Mouse (Mus musculus): ENCODE data around the gene Zbtb16.

Gene Zbtb16

DNA sequence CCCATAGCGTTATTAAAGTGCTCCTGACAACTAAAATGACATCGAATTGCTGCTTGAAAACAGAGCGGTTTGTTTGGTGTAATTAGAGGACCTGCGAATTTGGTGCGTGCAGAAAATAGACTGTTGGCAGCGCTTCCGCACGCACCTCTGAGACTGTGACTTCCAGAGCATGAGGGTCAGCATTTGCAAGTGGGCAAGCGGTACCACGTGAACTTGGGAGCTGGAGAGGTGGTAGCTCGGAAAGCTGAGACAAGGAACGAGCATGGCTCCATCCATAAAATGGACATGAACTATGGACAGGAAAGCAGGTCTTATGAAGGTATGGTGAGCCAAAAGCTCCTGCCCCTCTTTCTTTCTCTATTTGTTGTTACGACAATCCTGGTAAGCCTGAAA lies 107.3 kb downstream of the Zbtb16 start:
- DNase-seq (ENCODE audit: low spot score): no peak

DNA sequence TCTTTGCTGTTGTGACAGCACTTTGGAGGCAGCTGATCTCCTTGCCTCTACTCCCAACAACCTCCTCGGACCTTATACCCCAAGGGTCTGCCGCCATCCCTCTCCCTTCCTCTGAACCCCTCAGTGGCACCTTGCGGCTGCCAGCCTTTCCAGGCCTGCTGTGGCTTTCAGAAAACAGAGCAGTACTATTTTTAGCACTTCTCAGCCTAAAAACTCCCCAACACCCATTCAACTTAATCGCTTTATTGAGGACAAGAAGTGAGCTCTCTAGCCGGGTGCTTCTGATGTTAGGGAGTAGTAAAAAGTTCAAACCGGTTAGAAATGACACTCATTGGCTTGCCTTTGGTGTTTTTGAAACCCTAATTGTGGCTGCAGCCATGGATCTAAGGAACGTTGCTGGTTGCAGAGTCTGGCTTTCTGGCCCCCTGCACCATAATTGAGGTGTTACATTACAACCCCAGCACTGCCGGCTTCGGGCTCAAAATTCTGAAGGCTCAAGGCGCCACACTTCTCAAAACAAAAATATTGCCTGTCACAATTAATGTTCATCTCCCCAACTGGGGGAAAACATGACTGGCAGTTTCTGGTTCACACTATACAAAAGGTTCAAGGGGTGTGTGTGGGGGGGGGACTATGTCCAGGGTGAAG lies 107.8 kb downstream of the Zbtb16 start:
- DNase-seq (ENCODE audit: low spot score): no peak

DNA sequence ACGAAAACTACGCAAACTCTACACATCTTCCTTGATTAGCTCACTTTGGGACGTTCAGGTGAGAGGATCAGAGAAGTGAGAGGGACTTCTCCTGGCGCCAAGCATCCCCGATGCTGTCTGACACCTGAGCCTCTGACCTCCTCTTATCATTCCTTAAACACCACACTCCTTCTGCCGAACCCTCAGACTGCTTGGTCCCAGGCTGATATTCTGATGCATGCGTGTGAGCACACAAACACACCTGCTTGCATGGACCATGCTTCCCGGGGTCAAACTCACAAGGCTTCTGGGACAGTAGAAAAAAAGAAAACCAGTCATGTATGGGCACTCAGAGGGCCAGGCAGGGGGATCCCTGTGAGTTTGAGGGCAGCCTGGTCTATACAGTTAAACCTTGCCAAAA lies 109.7 kb downstream of the Zbtb16 start:
- DNase-seq (ENCODE audit: low spot score): no peak

DNA sequence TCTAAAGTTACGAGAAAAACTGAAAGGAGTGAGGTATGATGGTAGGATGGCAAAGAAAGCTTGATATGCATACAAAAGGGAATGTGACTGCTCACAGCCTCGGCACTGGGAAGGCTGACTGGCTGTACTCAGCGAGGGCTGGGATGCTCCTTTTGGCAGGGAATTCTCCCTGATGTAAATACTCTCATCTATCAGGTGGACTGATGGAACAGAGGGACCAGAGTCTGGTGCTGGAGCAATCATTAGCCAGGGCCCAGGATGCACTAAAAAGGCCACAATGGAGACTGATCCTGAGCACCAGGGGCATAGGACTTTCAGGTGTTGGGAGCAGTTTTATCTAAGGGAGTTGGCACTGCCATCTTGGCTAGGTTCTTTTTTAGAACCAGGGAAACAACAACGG lies 110.1 kb downstream of the Zbtb16 start:
- DNase-seq (ENCODE audit: low spot score): no peak

DNA sequence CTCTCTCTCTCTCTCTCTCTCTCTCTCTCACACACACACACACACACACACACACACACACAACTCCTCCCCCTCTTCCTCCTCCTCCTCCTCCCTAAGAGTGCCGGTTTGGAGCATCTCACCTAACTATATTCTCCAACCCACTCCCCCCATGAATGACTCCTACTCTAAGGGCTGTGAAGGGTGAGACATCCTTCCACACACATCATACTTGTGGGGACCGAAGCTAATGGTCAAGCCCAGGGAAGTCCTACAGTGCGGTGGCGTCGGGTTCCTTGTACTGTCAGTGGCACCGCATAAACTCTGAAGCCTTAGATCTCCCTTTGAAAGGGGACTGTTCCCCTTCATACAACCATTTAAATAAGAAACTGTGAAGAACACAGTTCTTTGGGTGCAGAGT lies 110.9 kb downstream of the Zbtb16 start:
- no peak for DNase-seq (ENCODE audit: low spot score)

DNA sequence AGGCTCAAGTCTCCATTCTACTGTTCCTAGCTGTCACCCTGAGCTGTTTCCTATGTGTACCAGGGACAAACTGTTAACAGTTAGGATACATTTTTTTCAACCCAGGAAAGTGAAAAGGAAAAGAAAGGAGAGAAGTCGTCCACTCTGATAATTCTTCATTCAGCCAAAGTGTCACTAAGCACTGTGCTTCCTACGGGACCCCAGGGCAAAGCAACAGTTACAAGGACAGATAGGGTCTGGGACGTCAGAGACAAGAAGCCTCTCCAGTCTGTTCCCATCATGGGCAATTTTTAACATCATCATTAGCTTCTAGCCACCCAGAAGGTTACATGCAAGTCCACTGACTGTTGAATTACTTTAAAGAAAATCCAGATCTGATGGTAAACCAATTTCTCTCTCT lies 111.3 kb downstream of the Zbtb16 start:
- no peak for DNase-seq (ENCODE audit: low spot score)

DNA sequence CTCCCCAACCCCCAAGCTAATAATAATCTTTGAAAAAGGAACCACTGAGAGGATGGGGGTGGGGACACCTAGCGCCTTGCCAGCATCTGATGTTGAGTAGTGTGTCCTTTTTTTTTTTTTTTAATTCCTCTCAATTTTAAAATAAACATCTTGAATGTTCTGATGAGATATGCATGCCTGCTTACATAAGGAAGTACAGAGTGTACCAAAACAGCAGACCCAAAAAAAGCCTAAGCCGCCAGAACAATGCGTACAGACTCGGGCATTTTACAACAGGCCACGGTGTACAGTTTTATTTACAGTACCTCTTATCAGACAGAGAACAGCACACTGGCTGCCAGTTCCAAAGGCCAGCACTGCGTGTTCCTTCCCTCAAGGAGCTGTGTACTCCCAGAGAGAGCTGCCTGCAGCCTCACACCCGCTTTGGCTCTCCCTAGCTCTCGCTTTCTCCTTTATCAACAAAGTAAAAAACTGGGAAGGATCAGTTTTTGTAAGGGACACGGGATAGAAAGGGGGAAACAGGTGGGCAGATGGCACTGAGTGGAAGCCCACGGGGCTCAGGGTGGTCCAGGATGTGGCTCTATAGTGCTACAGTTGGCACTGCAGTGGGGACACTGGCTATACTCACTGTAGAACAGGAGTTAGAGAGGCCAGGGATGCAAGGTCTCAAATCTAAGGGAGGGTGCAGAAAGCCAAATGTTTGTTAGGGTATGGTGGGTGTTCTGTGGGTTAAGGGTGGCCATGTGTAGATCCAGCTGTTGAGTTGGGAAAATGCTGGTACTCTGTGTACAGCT lies 112.3 kb downstream of the Zbtb16 start:
- peak; percentile 69 for DNase-seq (ENCODE audit: low spot score)

DNA sequence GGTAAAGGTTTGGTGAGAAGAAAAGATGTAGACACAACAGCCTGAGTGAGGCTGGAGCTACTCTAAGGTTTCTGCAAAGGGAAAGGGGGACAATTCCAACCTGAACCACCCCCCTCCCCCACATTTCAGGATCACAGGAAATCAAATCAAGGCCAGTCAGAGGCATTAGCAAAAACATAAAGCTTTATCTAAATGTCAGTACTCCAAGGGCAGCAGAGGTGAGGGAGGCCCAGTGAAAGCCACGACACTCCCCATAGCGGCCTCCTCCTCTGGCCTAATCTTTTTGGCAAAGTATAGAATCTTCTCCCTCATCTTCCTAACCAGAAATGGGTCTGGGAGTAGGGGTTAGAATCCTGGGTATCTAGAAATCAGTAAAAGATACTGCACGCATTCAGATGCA lies 113.0 kb downstream of the Zbtb16 start:
- DNase-seq (ENCODE audit: low spot score): no peak

DNA sequence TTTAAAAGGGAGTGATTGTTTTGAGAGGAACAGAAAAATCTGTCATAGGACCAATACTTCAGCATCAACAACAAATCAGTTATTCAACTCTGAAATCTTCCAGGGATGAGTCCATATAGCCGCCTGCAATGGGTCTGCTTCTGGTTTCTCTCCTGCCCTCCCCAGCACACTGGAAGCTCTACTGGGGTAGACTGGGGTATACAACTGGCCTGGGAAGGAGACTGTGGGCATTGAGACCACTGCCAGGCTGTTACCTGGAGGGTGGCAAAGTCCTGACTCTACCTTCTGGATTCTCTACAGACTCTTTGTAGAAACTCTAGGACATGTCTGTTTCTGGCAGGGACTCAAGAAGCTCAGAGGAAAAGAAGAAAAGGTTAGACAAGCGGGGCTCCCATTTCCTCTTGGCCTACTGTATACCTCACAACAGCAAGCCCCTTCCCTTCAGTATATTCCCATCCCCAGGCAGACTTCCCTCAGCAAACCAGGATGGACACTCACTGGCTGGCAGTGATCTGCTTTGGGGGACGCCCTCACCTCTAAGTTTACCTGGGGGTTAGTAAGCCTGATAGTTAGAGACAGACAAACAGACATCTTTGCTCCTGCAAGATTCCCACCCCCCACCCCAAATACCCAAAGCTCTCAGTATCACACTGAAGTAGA lies 113.6 kb downstream of the Zbtb16 start:
- no peak for DNase-seq (ENCODE audit: low spot score)

DNA sequence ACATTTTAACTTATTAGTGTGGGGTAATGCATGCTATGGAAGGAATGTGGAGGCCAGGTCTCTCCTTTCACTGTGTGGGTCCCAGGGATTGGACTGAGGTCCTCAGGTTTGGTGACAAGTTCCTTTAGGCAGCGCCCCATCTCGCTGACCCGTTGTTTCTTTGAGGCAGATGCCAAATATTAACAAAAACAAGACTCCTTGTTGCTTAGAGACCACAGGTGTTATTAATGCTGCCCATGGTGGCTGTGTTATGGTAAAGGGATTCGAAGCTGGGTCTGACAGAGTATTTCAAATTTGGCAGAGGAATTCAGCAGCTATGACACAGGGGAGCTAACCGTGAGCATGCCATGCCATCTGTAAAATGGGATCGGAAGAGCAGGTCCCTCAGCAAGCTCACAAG lies 114.4 kb downstream of the Zbtb16 start:
- no peak for DNase-seq (ENCODE audit: low spot score)

DNA sequence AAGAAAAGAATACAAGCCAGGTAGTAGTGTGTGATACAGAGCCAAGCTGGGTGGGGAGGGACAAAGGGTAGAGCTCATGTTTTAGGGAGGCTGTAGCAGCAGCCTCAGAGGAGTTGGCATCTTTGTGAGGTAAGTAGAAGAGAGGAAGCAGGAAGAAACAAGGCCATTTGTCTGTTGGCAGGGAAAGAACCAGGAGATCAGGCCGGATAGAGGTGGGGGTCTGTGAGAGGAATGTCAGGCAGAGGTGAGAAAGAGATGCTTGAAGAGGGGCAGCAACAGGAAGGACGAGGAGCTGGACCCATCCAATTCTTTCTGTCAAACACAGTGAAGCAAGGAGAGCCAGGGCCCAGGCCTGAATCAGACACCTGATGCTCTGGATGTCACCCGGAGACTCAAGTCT lies 114.8 kb downstream of the Zbtb16 start:
- DNase-seq (ENCODE audit: low spot score): no peak

DNA sequence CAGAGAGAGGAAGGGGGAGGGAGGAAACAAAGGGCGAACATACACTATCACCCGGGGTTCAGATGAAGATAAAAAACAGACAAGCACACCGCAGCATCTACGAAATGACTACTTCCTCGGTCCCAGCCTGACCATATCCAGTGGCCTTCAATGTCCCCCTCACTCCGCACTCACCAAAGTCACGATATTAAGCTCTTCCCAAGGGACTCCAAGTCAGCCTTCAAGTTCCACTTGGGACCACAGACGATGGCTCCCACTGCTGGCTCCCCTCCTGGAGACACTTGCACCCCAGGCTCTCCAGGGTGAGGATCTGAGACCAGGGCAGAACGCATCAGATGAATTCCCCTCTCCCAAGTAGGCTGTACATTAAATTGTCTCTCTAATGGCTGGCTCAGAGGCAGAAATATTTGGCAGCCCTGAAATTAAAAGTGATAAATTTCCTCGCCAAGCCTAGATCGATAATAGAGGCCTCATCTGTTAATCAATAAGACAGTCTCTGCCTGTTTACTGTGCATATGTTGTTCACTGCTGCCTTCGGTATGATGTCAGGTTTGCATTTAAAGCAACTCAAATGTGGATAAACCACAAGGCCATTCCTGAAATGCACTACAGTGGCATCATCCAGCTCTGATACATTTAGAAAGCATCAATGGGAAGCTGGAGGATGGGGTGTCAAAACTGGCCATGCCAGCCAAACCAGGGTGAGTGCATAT lies 115.6 kb downstream of the Zbtb16 start:
- no peak for DNase-seq (ENCODE audit: low spot score)

DNA sequence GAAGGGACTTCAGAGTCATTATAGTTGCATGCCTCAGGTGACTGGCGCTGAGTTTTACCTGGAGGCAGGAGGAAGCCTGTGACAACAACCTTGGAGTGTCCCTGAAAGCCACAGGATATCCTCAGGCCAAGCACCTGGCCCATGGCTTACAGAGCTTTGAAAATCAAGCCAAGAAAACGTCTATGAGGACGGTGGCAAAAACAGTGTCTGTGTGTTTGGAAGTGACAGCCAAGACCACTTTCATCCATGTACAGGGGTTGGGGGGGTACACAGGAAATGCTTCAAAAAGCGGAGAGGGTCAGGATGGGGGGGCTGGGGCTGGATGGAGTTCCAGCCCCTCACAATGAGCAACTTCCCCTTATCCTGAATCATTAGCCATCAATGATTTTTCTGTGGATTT lies 116.4 kb downstream of the Zbtb16 start:
- DNase-seq (ENCODE audit: low spot score): no peak

DNA sequence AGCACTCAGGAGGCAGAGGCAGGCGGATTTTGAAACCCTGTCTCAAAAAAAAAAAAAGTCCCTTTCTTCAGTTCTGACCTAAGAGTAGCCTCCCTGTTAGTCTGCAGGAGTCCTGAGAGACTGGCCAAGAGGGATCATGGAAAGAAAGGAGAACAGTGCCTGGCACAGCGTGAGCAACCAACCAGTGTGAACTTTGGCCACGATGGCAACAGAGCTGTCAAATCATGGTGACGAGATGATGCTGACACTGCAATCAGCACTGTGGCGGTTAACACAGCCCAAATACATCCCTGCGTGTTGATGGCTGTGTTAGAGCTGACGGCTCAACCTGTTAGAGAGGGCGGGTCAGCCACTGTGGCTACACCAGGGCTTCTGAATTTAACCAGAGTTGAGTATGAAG lies 119.5 kb downstream of the Zbtb16 start:
- no peak for DNase-seq (ENCODE audit: low spot score)

DNA sequence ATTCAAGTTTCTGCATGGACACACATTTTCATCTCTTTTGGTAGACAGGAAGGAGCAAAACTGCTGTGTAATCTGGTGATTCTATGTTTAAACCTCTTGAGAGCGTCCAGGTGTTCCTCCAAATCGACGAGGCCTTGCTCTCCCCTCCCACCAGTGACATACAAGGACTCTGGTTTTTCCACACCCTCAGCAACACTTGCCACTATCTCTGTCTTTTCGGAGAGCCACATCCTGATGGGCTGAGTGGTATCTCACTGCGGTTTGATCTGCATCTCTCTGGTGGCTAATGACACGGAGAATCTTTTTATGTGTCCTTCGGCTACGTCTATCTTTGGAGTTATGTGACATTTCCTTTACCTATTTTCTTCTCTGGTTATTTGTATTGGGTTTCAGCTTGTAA lies 121.0 kb downstream of the Zbtb16 start:
- DNase-seq (ENCODE audit: low spot score): no peak

DNA sequence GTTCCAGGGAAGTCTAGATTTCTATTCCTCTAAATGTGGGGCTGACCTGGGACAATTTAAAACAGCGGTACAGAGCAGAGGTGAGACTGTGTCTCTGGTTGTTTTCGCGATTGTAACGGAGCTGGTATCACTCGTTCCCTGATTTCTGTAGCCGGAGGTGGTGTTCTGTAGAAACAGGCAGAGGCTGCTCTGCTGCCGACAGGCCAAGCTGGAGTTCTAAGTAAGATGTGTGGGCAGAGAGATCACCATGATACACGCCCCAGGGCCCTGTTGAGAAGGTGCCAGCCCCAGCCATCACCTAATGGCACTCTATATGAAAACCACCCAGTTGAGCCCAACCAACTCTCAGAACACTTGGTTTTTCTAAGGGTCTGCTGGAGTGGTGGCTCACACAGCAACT lies 122.2 kb downstream of the Zbtb16 start:
- DNase-seq (ENCODE audit: low spot score): no peak

DNA sequence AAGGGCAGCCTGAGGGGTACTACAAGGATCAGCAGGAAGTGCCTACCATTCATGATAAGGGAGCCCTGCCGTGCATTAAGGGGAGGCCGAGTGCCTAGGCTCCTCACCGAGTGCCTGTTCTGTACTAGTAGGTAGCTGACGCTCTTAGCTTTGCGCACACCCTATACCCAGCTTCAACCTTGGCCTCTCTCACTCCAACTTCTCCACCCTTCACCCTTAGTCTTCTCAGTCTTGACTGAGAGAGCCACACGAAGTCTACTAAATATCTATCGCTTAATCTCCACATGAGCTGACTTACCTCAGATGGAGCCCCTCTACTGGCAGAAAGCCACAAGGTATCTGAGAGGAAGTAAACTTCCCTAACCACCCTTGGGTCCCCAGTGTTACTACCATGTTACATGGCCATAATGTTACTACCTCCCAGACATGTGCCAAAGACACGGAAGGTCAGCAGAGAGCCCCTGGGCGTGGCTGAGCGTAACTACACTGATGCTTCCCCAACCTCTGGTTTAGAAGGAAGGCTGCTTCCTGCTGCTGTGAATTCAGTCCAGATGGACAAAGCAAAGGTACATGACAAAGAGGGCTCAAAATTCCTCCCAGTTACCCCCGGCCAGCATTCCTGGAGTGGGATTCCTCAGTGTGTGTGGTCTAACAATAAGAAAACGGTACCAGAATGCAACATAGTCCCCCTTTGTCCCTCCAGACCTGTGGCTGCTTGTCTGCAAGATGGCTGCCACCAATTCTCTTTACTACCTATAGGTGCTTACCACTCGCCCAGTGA lies 122.8 kb downstream of the Zbtb16 start:
- no peak for DNase-seq (ENCODE audit: low spot score)

DNA sequence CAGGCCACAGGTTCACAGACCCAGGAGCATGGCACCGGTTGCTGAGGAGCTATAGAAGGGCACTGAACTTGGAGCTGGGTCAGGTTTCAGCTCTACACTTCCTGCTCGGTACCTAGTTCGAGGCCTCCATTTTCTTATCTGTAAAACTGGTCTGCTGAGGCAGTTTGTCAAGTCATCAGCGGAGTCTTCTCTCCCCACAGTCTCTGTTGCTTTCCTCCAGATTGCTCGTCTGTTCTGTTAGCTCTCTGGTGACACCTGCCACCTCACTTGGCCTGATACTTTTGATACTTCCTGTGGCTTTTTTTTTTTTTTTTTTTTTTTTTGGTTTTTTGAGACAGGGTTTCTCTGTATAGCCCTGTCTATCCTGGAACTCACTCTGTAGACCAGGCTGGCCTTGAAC lies 124.2 kb downstream of the Zbtb16 start:
- no peak for DNase-seq (ENCODE audit: low spot score)

DNA sequence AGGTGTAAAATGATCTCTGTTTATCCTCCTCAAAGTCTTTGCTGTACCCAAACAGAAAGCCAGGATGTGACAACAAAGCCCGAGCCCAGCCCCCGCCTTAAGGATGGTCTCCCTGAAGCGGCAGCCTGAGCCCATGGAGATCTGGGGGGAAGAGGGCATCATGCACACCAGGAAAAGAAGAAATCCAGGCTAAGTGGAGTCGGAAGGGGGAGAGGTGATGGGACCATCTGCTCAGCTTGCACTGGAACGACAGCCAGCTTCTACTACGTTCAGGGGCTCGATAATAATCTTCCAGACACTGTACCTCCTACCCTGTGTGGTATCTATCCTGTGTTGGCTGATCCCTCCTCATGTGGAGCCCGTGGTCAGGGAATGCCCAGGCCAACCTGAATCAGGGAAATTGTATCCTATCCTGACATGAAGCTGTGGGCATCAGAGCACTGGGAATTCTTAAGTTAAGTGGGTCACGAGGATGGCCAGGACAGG lies 124.7 kb downstream of the Zbtb16 start:
- DNase-seq (ENCODE audit: low spot score): no peak

DNA sequence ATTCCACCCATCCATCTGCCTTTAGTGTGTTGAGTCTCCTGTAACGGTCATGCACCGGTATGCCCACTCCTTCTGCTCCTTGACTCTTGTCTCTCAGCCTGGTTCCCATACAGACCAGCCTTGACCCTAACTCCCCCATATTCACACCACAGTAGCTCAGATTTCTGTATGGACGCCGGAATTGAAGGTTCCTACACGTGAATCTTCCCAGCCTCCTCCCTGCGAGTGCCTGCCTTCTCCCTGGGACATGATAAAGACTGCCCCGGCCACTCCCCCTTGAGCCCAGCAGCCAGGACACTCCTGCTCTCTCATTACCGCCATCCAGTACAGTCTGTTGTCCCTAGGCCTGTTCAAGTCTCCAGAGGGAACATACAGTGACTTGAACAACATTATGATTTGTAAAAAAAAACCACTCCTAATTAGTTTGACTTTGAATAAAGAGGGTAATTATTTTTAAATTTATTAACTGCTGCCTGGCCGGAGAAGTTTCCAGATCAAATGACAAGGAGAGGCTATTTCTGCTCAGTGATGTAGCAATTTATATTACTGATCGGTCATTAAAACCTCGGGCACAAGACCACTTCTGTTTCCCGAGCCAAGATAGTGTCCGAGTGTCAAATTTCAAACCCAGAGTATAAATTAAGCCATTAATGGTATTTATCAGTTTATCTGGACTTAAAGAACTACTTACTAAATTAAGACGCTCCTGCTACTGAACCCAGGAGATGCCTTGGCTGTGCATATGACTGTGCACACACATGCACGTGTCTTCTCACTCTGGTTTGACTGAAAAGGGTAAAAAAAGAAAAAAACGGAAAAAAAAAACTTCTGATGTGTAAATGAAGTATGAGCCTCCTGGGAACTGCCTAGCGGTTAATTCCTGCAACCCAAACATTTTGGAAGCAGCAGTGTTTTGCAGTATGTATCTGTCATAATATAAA lies 125.4 kb downstream of the Zbtb16 start:
- no peak for DNase-seq (ENCODE audit: low spot score)

DNA sequence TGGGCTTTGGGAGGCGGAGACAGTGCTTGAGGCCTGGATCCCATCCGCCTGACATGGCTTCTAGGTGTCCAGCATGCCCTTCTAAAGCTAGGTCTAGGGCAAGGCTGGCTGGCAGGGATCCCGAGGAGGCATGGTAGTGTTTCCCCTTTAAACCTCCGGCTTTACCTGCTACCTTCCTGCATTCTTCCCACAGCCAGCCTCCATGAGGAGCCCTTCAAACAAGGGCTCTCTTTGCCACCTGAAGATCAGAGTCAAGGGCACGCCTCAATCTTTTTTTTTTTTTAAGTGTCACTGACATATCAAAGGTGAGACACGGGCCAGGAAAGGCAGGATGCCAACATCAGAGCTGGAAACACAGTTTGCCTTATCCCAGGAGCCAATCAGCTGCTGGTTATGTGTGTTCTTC lies 128.2 kb downstream of the Zbtb16 start:
- DNase-seq (ENCODE audit: low spot score): peak; percentile 51
